Mouse (Mus musculus): ENCODE data around the gene Aco2. TPM values are rescaled to one million over a fixed set of nuclear protein-coding genes. Genes with fewer than 3 reads are reported as not detected.
"Not testable (repeated sequence)": the region's sequence is repeated elsewhere in the genome, so short reads cannot be mapped to it uniquely, and the experiment has no call there.

Aco2 gene
- total RNA-seq, 2 experiments from 2014 or later, result 2,177 to 2,250 TPM

GRCm38 (mm10) chr15:81864238-81864637 lies 7.9 kb upstream of the Aco2 start:
- intact Hi-C loops (cut with DNase I), result no loop called here
- no peak for DNase-seq

- intact Hi-C loops (cut with DNase I), result no loop called here
- DNase-seq, result no peak
These were observed 2.1 kb upstream of the Aco2 start for GRCm38 (mm10) chr15:81869985-81870384.

- intact Hi-C loops (cut with DNase I), result loop anchor here (1.0 kb wide), 1 partner anchor 13 kb away; the partner anchor contains the start of gene Tob2
- DNase-seq, result peak; percentile 86 to 88
These were observed 376 bp upstream of the Aco2 start, which contains the start of gene Phf5a for GRCm38 (mm10) chr15:81871604-81872261. TSS of gene Phf5a (minus strand) at chr15:81871911.

- DNase-seq, result no peak
- intact Hi-C loops (cut with DNase I), result no loop called here
These were observed 7.7 kb downstream of the Aco2 start for GRCm38 (mm10) chr15:81879531-81880401.

- intact Hi-C loops (cut with DNase I), result no loop called here
- no peak for DNase-seq
These were observed 10.2 kb downstream of the Aco2 start for GRCm38 (mm10) chr15:81882348-81882747.

GRCm38 (mm10) chr15:81885418-81885934 lies 13.4 kb downstream of the Aco2 start:
- intact Hi-C loops (cut with DNase I), result no loop called here
- DNase-seq, result no peak

GRCm38 (mm10) chr15:81886795-81887550 lies 14.9 kb downstream of the Aco2 start:
- DNase-seq, result no peak
- intact Hi-C loops (cut with DNase I), result no loop called here

- intact Hi-C loops (cut with DNase I), result no loop called here
- DNase-seq, result no peak
These were observed 17.1 kb downstream of the Aco2 start for GRCm38 (mm10) chr15:81889175-81889574.

GRCm38 (mm10) chr15:81891140-81891802 lies 19.2 kb downstream of the Aco2 start:
- intact Hi-C loops (cut with DNase I), result no loop called here
- no peak for DNase-seq

GRCm38 (mm10) chr15:81891822-81892580 lies 19.9 kb downstream of the Aco2 start:
- intact Hi-C loops (cut with DNase I), result no loop called here
- DNase-seq, result no peak

GRCm38 (mm10) chr15:81894002-81894401 lies 21.9 kb downstream of the Aco2 start:
- intact Hi-C loops (cut with DNase I), result no loop called here
- DNase-seq, result no peak

GRCm38 (mm10) chr15:81896407-81896806 lies 24.3 kb downstream of the Aco2 start:
- no peak for DNase-seq
- intact Hi-C loops (cut with DNase I), result no loop called here

- intact Hi-C loops (cut with DNase I), result no loop called here
These were observed 25.6 kb downstream of the Aco2 start for GRCm38 (mm10) chr15:81897607-81898285.

GRCm38 (mm10) chr15:81898751-81899150 lies 26.6 kb downstream of the Aco2 start:
- no peak for DNase-seq
- intact Hi-C loops (cut with DNase I), result no loop called here

More at GRCm38 (mm10) chr15:81897607-81898285, 25.6 kb downstream of the Aco2 start:
- DNase-seq, result no peak

- intact Hi-C loops (cut with DNase I), result loop anchor here (1.0 kb wide), 1 partner anchor 74 kb away; no protein-coding TSS in a partner anchor
These were observed 32.8 kb downstream of the Aco2 start for GRCm38 (mm10) chr15:81904939-81905338.

GRCm38 (mm10) chr15:81907953-81908352 lies 35.8 kb downstream of the Aco2 start:
- intact Hi-C loops (cut with DNase I), result no loop called here
- no peak for DNase-seq

More at GRCm38 (mm10) chr15:81904939-81905338, 32.8 kb downstream of the Aco2 start:
- DNase-seq, result peak; percentile 64 to 80

- DNase-seq; intact Hi-C loops (cut with DNase I): not testable (repeated sequence)
These were observed 36.7 kb downstream of the Aco2 start for GRCm38 (mm10) chr15:81908767-81909166.

- intact Hi-C loops (cut with DNase I), result no loop called here
- DNase-seq, result no peak
These were observed 40.4 kb downstream of the Aco2 start for GRCm38 (mm10) chr15:81912498-81912897.

- intact Hi-C loops (cut with DNase I), result loop anchor here (5.0 kb wide), 1 partner anchor 177 kb away; no protein-coding TSS in a partner anchor
- no peak for DNase-seq
These were observed 42.6 kb downstream of the Aco2 start for GRCm38 (mm10) chr15:81914668-81915067.

Measured in heart, postnatal 36 days (tissue).